Mouse (Mus musculus) intestine, postnatal 0 days (tissue): ENCODE results near the gene Tbcb. TPM values are rescaled to one million over a fixed set of nuclear protein-coding genes. Genes with fewer than 3 reads are reported as not detected.
A peak's percentile ranks its signal among the peaks of the same experiment; 100 is the strongest.

ENCODE experiments used
- ATAC-seq: fragments of 200-750 bp; cut with Nextera tagmentation; 2 replicates; pipeline ENCODE4 v1.8.0; 2017; ENCODE audit warnings: mild to moderate bottlenecking, moderate TSS enrichment, moderate library complexity
- H3K27ac ChIP-seq: fragments of 300-500 bp; sonication (generic); 2 replicates; pipeline ENCODE4 v1.5.1; 2014; ENCODE audit warnings: mild to moderate bottlenecking, low read depth, low read length, moderate library complexity
- H3K27me3 ChIP-seq: fragments of 300-500 bp; sonication (generic); replicated peaks from 2 replicates; pipeline ENCODE4 v1.6.1; 2014; ENCODE audit warnings: low read length, mixed read lengths; ENCODE audit not compliant: control insufficient read depth, insufficient read depth
- H3K36me3 ChIP-seq: fragments of 300-500 bp; sonication (generic); 2 replicates; pipeline ENCODE4 v1.6.1; 2014; ENCODE audit warnings: mild to moderate bottlenecking, moderate library complexity; ENCODE audit not compliant: control insufficient read depth, insufficient read depth
- H3K4me1 ChIP-seq: fragments of 300-500 bp; sonication (generic); replicated peaks from 2 replicates; pipeline ENCODE4 v1.6.1; 2014; ENCODE audit warnings: antibody characterized with exemption, low read length, mixed read lengths; ENCODE audit not compliant: control insufficient read depth, insufficient read depth
- H3K4me2 ChIP-seq: fragments of 300-500 bp; sonication (generic); replicated peaks from 2 replicates; pipeline ENCODE4 v1.6.1; 2014; ENCODE audit warnings: low read depth, mild to moderate bottlenecking, moderate library complexity
- H3K4me3 ChIP-seq: fragments of 300-500 bp; sonication (generic); 2 replicates; pipeline ENCODE4 v1.5.1; 2014; ENCODE audit warnings: low read depth, low read length
- H3K9ac ChIP-seq: fragments of 300-500 bp; sonication (generic); 2 replicates; pipeline ENCODE4 v1.6.1; 2014; ENCODE audit warnings: mild to moderate bottlenecking, low read depth, low read length
- H3K9me3 ChIP-seq: fragments of 300-500 bp; sonication (generic); 2 replicates; pipeline ENCODE4 v1.6.1; 2016; ENCODE audit warnings: mixed run types; ENCODE audit not compliant: control insufficient read depth
- CTCF ChIP-seq: sonication (generic); IDR thresholded peaks from 2 replicates; pipeline ENCODE4 v1.5.1; 2016; ENCODE audit warnings: low read depth, mild to moderate bottlenecking, control low read depth, antibody characterized with exemption, moderate library complexity
- WGBS: fragments of 180-500 bp; shearing (Covaris S2); extraction: QIAGEN DNeasy Blood & Tissue Kit; methylation state at CpG from one replicate; pipeline ENCODE4 v1.1.7; 2014; 5-methylcytosine and 5-hydroxymethylcytosine counted together
- polyA plus RNA-seq: library from polyadenylated mRNA; unstranded; fragments of >200 nt; fragmentation: Nextera tagmentation; extraction: Ambion mirVana; gene quantifications from 2 replicates; pipeline ENCODE4 v1.2.1, GENCODE M21; 2015

Gene Tbcb
- 159 and 160 TPM in 2 replicates for polyA plus RNA-seq

DNA sequence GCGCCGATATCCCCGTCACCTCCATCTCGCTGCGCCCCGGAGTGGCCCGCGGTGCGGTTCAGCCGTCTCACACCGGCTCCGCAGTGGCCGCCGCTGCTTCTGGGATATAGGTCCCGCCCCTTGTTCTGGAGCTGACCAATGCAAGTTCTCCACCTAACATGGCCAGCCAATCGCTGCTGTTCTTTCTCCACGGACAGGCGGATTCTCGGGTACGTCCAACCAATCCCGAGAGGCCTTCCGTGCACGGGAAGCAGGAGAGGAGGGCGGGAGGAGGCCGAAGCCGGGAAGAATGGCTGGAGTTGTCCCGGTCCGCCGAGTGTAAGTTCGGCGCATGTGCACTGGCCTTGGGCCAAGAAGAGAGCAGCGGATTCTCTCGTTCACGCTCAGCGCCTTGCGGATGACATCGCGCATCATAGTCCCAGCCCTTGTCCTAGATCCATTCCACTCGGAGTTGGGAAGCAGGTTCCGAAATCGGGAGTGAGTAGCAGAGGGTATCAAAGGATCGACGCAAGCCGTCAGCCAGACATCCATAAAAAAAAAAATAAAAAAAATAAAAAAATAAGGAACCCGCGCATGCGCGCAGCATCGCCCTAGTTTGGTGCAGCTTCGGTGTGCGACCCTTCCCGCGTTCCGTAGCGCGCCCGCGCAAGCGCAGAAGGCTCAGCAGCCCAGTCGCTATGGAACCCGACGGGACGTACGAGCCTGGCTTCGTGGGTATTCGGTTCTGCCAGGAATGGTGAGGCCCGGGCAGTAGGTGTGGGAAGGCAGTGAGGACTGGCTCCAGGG, at the start of gene Tbcb, which contains the start of gene Polr2i:
TSS of gene Tbcb (minus strand) at position 604 of the 786 bp plus-strand sequence.
TSS of gene Polr2i (plus strand) at position 280 of the 786 bp plus-strand sequence.
- peak within 1 kb of the TSS; percentile 83 for H3K4me2 ChIP-seq
- peaks cover 27% of the 10 kb centered on the region for H3K36me3 ChIP-seq
- ATAC-seq, result peak; percentile 95
- under 1% methylated on average over 67 of the region's 67 CpGs for WGBS
- H3K9ac ChIP-seq, result peak within 1 kb of the TSS; percentile 64
- H3K4me3 ChIP-seq, result peak within 1 kb of the TSS; percentile 72
- no peaks in the 10 kb centered on the region for H3K27me3 ChIP-seq
- H3K27ac ChIP-seq, result peak within 1 kb of the TSS; percentile 92
- no peaks in the 10 kb centered on the region for H3K9me3 ChIP-seq
- no peaks in the 10 kb centered on the region; the same call in 1 of the 2 replicates for H3K4me1 ChIP-seq
- TF ChIP-seq CTCF, result no peak

DNA sequence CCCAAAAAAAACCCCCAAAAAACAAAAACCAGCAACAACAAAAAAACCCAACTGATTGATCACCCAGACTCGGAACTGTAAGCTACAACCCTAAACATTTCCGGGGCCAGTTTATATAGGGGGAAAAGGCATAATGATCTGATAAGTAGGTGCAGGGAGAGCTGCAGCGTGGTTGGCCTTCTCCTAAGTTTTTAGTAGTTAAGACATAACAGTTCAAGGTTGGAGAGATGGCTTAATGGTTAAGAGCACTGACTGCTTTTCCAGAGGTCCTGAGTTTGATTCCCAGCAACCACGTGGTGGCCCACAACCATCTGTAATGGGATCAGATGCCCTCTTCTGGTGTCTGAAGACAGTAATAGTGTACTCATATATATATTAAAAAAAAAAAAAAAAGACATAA, 49.5 kb upstream of the Tbcb start:
- H3K4me1 ChIP-seq, result no peaks in the 10 kb centered on the region
- H3K36me3 ChIP-seq, result no peaks in the 10 kb centered on the region
- ATAC-seq, result no peak
- H3K4me2 ChIP-seq, result no peak overlapping the region; the same call in 1 of the 2 replicates
- no peaks in the 10 kb centered on the region for H3K27me3 ChIP-seq
- no peak overlapping the region for H3K4me3 ChIP-seq
- no peak for TF ChIP-seq CTCF
- H3K9ac ChIP-seq, result no peak overlapping the region
- H3K9me3 ChIP-seq, result no peaks in the 10 kb centered on the region
- H3K27ac ChIP-seq, result no peak overlapping the region; the same call in 1 of the 2 replicates
- WGBS, result 76% methylated on average over 4 of the region's 4 CpGs

- H3K27ac ChIP-seq, result peak overlapping the region; percentile 80
- no peaks in the 10 kb centered on the region for H3K9me3 ChIP-seq
- no peaks in the 10 kb centered on the region for H3K4me1 ChIP-seq
- peak overlapping the region; percentile 23; the same call in 1 of the 2 replicates for H3K9ac ChIP-seq
- no peak for TF ChIP-seq CTCF
- no peaks in the 10 kb centered on the region for H3K27me3 ChIP-seq
- under 1% methylated on average over 20 of the region's 20 CpGs for WGBS
- peak overlapping the region; percentile 83 for H3K4me3 ChIP-seq
- H3K36me3 ChIP-seq, result no peaks in the 10 kb centered on the region
- peak overlapping the region; percentile 93 for H3K4me2 ChIP-seq
- ATAC-seq, result peak; percentile 89
Observed at GRCm38 (mm10) chr7:30280670-30281138, 48.6 kb upstream of the Tbcb start.

GRCm38 (mm10) chr7:30279951-30280669, 48.0 kb upstream of the Tbcb start, which contains the start of the genes Thap8 and Wdr62:
Gene Thap8, plus strand, starts transcription at chr7:30280094.
Gene Wdr62, minus strand, starts transcription at chr7:30280419.
- peak within 1 kb of the TSS; percentile 80 for H3K27ac ChIP-seq
- under 1% methylated on average over 48 of the region's 49 CpGs for WGBS
- H3K9ac ChIP-seq, result peak within 1 kb of the TSS; percentile 23
- no peaks in the 10 kb centered on the region for H3K9me3 ChIP-seq
- no peaks in the 10 kb centered on the region for H3K36me3 ChIP-seq
- H3K27me3 ChIP-seq, result no peaks in the 10 kb centered on the region
- no peaks in the 10 kb centered on the region for H3K4me1 ChIP-seq
- ATAC-seq, result peak; percentile 96
- peak within 1 kb of the TSS; percentile 83 for H3K4me3 ChIP-seq
- TF ChIP-seq CTCF, result 0 out of 2 replicates have a peak, but pooled peaks have one; percentile 2
- peak within 1 kb of the TSS; percentile 93 for H3K4me2 ChIP-seq

- Histone ChIP-seq H3K27me3 (no peaks in the 10 kb centered on the region), H3K4me1 (no peaks in the 10 kb centered on the region), H3K9me3 (no peaks in the 10 kb centered on the region), H3K4me3 (peak overlapping the region; percentile 83), H3K27ac (peak overlapping the region; percentile 80; the same call in 1 of the 2 replicates), H3K4me2 (peak overlapping the region; percentile 93), H3K9ac (peak overlapping the region; percentile 23), H3K36me3 (no peaks in the 10 kb centered on the region)
- TF ChIP-seq CTCF, result no peak
- WGBS, result 2% methylated on average over 6 of the region's 6 CpGs
- no peak for ATAC-seq
Observed at GRCm38 (mm10) chr7:30279536-30279935, 47.5 kb upstream of the Tbcb start.

DNA sequence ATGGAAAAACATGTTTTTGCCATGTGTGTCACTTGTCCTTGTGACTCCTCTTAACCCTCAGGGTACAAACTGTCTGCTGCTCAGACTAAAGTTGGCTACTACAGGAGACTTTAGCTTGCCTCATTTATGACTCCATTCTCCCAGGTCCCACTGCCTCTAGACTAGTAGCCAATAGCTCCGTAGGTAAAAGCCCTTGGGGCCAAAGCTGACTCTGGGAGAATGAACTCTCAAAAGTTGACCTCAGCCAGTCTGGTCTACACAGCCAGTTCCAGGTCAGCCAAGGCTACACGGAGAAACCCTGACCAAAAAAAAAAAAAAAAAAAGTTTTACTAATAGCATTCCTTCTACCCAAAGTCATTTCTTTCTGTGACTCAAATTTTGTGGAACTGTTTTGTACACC, 46.8 kb upstream of the Tbcb start:
- H3K27ac ChIP-seq, result no peak overlapping the region
- no peak for TF ChIP-seq CTCF
- no peak overlapping the region for H3K4me2 ChIP-seq
- WGBS, result 59% methylated on average over 2 of the region's 2 CpGs
- H3K9me3 ChIP-seq, result no peaks in the 10 kb centered on the region
- no peak for ATAC-seq
- no peaks in the 10 kb centered on the region for H3K4me1 ChIP-seq
- H3K27me3 ChIP-seq, result no peaks in the 10 kb centered on the region
- no peak overlapping the region for H3K4me3 ChIP-seq
- H3K36me3 ChIP-seq, result no peaks in the 10 kb centered on the region
- H3K9ac ChIP-seq, result no peak overlapping the region
